Mouse (Mus musculus) bone marrow macrophage, adult 2 months (primary cell): Measurements from ENCODE around the gene Dennd6b. TPM values are rescaled to one million over a fixed set of nuclear protein-coding genes. Genes with fewer than 3 reads are reported as not detected.

Experiments used
- H3K27ac ChIP-seq: 2 replicates; pipeline ENCODE4 v1.5.1; 2012; ENCODE audit warnings: low read depth, low read length; ENCODE audit not compliant: insufficient read depth
- H3K4me1 ChIP-seq: 2 replicates; pipeline ENCODE4 v1.6.1; 2012; ENCODE audit warnings: low read length; ENCODE audit not compliant: control insufficient read depth, insufficient read depth
- H3K4me3 ChIP-seq: 2 replicates; pipeline ENCODE4 v1.5.1; 2012; ENCODE audit warnings: mild to moderate bottlenecking, low read length, moderate library complexity; ENCODE audit not compliant: insufficient read depth
- CTCF ChIP-seq: IDR thresholded peaks from 2 replicates; pipeline ENCODE4 v1.5.1; 2012; ENCODE audit warnings: low read depth, mild to moderate bottlenecking, low read length, moderate library complexity
- POLR2A ChIP-seq: IDR thresholded peaks from 2 replicates; pipeline ENCODE4 v1.6.1; 2012; ENCODE audit warnings: mild to moderate bottlenecking, low read depth, low read length, borderline replicate concordance
- polyA plus RNA-seq: library from polyadenylated mRNA; stranded (reverse); fragments of >200 nt; gene quantifications from 2 replicates; pipeline ENCODE4 v1.2.4, GENCODE M21; 2012; ENCODE audit not compliant: missing spikeins, insufficient read depth, insufficient read length

Dennd6b gene
- polyA plus RNA-seq, 1 experiment, result 3.4 TPM

DNA sequence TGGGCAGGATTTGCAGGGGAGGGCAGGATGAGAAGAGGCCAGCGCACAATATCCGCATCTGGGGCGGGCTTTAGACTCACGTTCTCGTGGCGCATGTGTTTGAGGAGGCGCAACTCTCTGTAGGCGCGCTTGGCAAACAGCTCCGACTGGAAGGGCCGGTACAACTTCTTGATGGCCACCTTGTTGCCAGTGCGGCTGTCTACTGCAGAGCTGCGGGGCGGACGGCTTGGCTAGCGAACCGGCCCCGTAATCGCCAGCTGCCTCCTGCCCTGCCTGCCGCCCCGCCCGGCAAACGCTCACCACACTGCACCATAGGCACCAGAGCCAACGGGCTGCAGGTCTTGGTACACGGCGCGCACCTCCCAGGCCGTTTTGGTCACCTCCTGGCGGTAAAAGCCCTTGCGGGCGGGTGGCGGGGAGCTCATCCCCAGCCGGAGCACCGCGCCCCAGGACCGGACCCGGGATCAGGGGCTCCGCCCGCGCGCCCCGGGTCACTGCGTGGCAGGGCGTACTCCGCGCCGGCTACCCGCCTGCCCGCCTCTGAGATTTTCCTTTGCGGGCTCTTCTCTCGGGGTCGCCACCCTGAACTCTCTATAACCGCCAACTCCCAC is 56.1 kb downstream of the Dennd6b start:
- Histone ChIP-seq H3K4me3 (peak overlapping the region; percentile 29), H3K4me1 (no peaks in the 10 kb centered on the region), H3K27ac (no peak overlapping the region)
- TF ChIP-seq POLR2A (no peak), CTCF (no peak)

DNA sequence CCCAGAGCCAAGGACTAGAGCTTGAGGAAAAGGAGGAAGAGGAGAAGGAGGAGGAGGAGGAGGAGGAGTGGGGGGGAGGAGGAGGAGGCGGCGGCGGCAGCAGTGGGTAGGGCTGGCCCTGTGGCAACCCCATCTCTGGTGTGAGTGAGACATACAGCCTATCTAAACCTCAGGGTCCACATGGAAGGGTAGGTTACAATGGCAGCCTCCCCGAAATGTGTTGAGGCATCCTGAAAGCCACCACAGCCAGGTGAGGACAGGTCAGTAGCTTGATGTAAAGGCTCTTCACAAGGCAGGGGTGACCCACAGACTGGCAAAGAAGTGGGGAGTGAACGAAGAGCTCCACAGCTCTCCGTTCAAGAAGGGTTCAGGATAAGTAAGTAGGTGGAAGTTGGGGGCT is 57.8 kb downstream of the Dennd6b start:
- TF ChIP-seq POLR2A, result no peak
- no peak for TF ChIP-seq CTCF
- Histone ChIP-seq H3K4me1 (no peaks in the 10 kb centered on the region), H3K27ac (no peak overlapping the region), H3K4me3 (no peak overlapping the region)

DNA sequence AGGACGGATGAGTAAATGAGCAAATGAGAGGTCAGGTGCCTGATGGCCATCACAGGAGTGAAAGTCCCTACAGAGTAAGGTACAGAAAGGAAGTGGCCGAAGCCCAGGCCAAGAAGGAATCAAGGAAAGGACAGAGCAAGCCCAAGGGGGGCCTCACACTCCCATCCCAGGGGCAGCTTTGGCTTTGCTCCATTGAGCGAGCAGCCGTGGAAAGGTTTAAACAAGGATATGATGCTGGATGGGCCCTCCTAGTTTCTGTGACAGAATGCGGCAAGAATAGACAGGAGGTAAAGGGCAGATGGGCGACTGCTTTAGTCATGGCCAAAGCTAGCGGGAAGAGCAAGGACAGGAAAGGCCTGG is 58.3 kb downstream of the Dennd6b start:
- Histone ChIP-seq H3K4me1 (no peaks in the 10 kb centered on the region), H3K4me3 (no peak overlapping the region), H3K27ac (no peak overlapping the region)
- TF ChIP-seq CTCF (no peak), POLR2A (no peak)

DNA sequence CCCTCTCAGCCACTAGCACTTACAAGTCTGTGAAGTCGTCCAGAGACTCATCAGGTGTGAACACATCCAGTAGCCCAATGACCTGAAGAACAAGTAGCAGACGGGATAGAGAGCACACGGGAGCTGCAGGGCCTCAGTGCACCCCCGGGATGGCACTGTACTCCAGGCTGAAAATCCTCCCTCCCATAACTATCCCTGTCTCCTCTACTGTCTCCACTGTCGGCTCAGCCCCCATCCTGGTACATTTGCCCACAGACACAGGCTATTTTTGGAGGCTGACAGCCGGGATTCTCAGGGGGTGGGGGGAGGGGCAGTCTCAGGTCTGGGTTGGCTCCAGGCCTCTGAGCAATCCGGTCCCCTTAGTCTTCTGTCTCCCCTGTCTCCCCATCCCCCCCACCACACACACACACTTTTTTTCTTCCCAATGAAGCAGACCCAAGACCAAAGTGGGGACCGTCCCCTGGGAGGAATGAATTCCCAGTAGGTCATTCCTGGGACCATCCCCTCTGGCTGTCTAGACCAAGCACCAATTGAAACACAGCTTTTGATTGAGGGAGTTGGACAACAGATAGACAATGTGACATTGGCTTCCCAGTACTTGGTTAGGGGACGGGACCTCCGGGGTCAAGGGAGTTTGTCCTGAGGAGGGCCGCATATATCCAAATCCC is 58.8 kb downstream of the Dennd6b start:
- no peak overlapping the region for H3K4me3 ChIP-seq
- H3K4me1 ChIP-seq, result no peaks in the 10 kb centered on the region
- TF ChIP-seq POLR2A (no peak), CTCF (no peak)
- no peak overlapping the region for H3K27ac ChIP-seq

DNA sequence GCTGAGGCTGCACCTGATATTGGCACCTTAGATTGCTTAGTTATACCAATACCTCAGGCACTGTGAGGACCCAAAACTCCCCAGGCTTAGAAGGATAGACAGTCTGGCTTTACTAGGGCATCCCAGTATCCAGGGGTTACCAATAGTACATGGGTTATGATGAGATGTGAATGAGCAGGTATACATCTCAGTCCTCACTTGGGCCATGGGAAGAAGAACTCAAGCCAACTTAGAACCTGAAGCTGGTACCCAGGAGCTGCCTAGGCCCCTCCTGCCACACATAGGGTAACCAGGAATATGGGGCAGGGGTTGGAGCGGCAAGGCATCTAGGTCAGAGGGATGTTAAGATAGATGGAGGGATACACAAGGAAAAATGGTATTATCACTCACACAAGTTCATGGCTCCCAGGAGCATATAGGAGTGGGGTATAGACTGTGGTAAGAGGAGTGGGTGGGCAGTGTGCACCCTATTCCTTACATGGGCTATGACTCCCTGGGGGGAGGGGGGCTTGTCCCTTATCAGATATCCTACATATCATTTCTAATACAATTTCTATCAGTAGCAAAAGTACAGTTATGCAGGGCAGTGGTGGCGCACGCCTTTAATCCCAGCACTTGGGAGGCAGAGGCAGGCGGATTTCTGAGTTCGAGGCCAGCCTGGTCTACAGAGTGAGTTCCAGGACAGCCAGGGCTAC is 59.7 kb downstream of the Dennd6b start:
- Histone ChIP-seq H3K4me3 (no peak overlapping the region), H3K27ac (no peak overlapping the region), H3K4me1 (peaks cover 2% of the 10 kb centered on the region)
- no peak for TF ChIP-seq CTCF
- no peak for TF ChIP-seq POLR2A

Other genes starting within 250 kb of the Dennd6b start
- not detected in 2 replicates for gene Ttll8, start 242.1 kb downstream of the Dennd6b start, polyA plus RNA-seq
- gene Mlc1, start 217.5 kb downstream of the Dennd6b start, polyA plus RNA-seq, result not detected in 2 replicates
- gene Mov10l1, start 213.6 kb downstream of the Dennd6b start, polyA plus RNA-seq, result not detected in 2 replicates
- not detected in 2 replicates for gene Panx2, start 136.8 kb downstream of the Dennd6b start, polyA plus RNA-seq
- gene Trabd, start 121.4 kb downstream of the Dennd6b start, polyA plus RNA-seq, result 27.8 and 33.0 TPM in 2 replicates
- gene Selenoo, start 107.4 kb downstream of the Dennd6b start, polyA plus RNA-seq, result 20.7 and 22.9 TPM in 2 replicates
- gene Tubgcp6, start 73.4 kb downstream of the Dennd6b start, polyA plus RNA-seq, result 10.4 and 15.4 TPM in 2 replicates
- gene Hdac10, start 67.8 kb downstream of the Dennd6b start, polyA plus RNA-seq, result 13.3 and 16.3 TPM in 2 replicates
- not detected in 2 replicates for gene Mapk12, start 55.8 kb downstream of the Dennd6b start, polyA plus RNA-seq
- 2.2 and 2.7 TPM in 2 replicates for gene Mapk11, start 46.9 kb downstream of the Dennd6b start, polyA plus RNA-seq
- 432 and 457 TPM in 2 replicates for gene Plxnb2, start 15.7 kb downstream of the Dennd6b start, polyA plus RNA-seq
- 31.6 and 32.7 TPM in 2 replicates for gene Ppp6r2, start 15.1 kb upstream of the Dennd6b start, polyA plus RNA-seq
- gene Sbf1, start 118.8 kb upstream of the Dennd6b start, polyA plus RNA-seq, result 71.1 and 79.8 TPM in 2 replicates
- not detected in 2 replicates for gene Adm2, start 126.2 kb upstream of the Dennd6b start, polyA plus RNA-seq
- not detected in 2 replicates for gene Miox, start 137.9 kb upstream of the Dennd6b start, polyA plus RNA-seq
- 48.1 and 48.9 TPM in 2 replicates for gene Lmf2, start 159.2 kb upstream of the Dennd6b start, polyA plus RNA-seq
- gene Ncaph2, start 159.2 kb upstream of the Dennd6b start, polyA plus RNA-seq, result 140 and 142 TPM in 2 replicates
- 12.5 and 15.3 TPM in 2 replicates for gene Sco2, start 177.3 kb upstream of the Dennd6b start, polyA plus RNA-seq
- gene Tymp, start 180.5 kb upstream of the Dennd6b start, polyA plus RNA-seq, result 0.28 TPM in 1 of 2 replicates, not detected in the other
- gene Odf3b, start 182.8 kb upstream of the Dennd6b start, polyA plus RNA-seq, result not detected in 2 replicates
- gene Klhdc7b, start 188.4 kb upstream of the Dennd6b start, polyA plus RNA-seq, result not detected in 2 replicates
- gene Syce3, start 214.0 kb upstream of the Dennd6b start, polyA plus RNA-seq, result not detected in 2 replicates
- gene Cpt1b, start 229.4 kb upstream of the Dennd6b start, polyA plus RNA-seq, result 2.0 TPM in 1 of 2 replicates, not detected in the other
- gene C730034F03Rik, start 233.1 kb upstream of the Dennd6b start, polyA plus RNA-seq, result 0.72 and 1.1 TPM in 2 replicates
- 0.94 and 1.1 TPM in 2 replicates for gene Gm44502, start 233.2 kb upstream of the Dennd6b start, polyA plus RNA-seq
- 115 and 138 TPM in 2 replicates for gene Chkb, start 233.4 kb upstream of the Dennd6b start, polyA plus RNA-seq